Mouse (Mus musculus) lung, adult 10 weeks (tissue): ENCODE results near the gene Ifitm1. TPM values are rescaled to one million over a fixed set of nuclear protein-coding genes. Genes with fewer than 3 reads are reported as not detected.

Experiments
- polyA plus RNA-seq: library from polyadenylated mRNA; stranded (reverse); fragments of 350-450 nt; fragmentation: Illumina TruSeq; extraction: RNeasy Lipid Tissue Mini Kit (QIAGEN cat#74804); gene quantifications from one replicate; pipeline ENCODE4 v1.2.3, GENCODE M21; 2014; ENCODE audit warnings: low read depth, low replicate concordance; ENCODE audit not compliant: insufficient read depth

Ifitm1 gene
- 139 TPM for polyA plus RNA-seq

DNA sequence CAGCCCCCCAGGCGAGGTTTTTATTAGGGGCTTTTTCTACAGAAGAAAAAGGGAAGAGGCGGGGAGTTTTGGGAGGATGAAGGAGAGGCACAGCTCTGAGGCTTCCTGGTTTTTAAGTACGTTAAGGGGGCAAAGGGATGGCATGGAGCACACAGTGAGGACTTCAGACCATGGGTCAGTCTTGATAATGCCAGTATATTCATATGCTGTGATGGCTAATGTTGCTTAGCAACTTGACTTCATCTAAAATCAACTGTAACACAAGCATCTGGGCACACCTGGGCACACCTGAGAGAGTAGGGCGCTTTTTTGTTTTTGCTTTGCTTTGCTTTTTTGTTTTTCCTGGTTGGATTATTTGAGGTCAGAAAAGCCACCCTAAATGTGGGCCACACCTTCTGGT is at the start of gene Ifitm1:
Gene Ifitm1 (plus strand): TSS at position 301 of the 400 bp plus-strand sequence.

DNA sequence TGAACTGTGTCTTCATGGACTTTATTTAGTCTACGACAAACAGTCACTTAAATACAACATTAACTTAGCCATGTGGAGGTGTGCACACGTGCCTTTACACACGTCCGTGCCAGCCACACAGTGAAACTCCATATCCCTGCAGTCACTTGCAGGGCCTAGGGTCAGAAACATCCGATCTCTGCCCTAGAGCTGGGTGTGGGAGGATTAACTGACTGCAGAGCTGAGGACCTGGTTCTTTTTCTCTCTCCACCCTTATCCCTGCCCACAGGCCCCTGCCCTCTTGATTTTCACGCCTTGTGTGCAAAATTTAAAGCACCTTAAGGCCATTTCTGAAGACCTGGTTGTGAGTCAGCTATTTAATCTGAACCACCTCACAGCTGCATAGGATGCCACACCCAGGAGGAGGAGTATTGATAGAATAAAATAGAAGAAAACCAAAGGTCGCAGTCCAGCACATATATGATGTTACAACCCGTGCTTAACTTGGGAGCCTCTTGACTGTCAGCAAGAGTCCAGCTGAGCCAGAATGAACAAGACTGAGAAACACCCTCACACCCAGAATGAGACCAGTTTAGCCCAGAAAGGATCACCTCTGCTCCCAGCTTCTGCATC is 46.5 kb upstream of the Ifitm1 start, which contains the start of gene Nlrp6:
Gene Nlrp6 (plus strand): TSS at position 485 of the 612 bp plus-strand sequence.

DNA sequence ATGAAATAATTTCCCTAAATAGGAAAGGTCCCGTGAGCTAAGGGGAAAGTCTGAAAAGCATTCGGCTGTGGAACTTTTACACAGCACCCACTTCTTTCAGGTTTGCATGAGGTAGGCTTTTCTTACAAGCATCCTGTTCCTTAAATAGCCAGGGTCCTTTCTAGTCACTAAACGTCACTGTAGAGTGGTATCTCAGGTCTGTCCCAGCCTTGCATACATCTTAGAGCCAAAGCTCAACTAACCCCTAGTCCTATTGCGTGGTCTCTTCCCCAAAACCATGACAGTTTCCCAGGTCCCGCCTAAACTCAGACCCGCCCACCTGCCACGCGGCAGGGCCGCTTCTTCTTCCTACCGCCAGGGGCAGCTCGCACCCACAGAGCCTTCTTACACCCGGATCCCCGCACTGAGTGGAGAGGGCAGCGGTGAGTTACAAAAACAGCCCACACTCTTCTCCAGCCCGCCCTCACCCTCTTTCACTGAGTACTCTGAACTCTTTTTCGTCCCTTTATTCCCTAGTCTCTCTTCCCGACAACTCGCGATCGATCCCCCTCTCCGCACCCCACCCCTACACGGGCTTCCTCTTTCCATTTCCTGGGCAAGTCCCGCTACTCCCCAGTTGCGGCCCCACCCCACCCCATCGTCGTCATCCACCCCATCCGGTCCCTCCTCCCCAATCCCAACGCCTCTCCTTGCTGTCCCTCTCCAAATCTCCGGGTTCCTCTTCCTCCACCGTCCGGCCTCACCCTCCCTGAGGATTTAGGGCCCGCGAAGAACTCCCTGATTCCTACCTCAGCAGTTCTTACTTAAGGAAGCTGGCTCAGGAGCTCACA is 25.6 kb upstream of the Ifitm1 start, which contains the start of gene Pgghg:
Gene Pgghg (plus strand): TSS at position 170 of the 830 bp plus-strand sequence.

DNA sequence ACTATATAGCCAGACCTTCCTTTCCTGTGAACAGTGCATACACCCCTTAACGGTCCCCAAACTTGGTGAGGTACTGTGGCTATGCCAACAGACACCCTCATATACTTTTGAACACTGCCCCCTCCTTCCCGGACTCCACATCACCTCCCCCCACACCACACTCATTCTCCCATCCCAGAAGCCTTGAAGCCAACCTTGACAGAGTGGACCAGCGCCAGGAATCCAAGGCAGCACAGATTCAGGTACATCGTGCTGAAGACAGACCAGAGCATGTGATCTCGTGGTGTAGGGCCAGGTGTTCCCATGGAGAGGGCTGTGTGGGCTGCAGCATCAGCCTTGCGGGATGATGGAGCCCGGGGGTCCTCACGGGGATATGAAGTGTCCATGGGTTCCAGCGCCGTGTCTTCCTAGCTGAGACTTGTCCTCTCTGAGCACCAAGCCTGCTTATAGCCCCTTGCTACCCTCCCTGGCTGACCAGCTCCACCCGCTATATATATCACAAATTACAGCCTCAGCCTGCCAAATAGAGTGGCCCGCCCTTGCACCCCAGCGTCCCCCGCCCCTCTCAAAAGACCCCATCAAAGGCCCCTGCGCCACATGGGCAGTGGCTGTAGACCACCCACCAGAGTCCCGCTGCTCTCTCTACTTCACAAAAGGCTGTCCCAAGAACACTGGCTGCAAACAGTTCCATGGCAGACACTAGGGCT is 17.0 kb upstream of the Ifitm1 start, which contains the start of gene Ifitm5:
Gene Ifitm5 (minus strand): TSS at position 468 of the 707 bp plus-strand sequence.

DNA sequence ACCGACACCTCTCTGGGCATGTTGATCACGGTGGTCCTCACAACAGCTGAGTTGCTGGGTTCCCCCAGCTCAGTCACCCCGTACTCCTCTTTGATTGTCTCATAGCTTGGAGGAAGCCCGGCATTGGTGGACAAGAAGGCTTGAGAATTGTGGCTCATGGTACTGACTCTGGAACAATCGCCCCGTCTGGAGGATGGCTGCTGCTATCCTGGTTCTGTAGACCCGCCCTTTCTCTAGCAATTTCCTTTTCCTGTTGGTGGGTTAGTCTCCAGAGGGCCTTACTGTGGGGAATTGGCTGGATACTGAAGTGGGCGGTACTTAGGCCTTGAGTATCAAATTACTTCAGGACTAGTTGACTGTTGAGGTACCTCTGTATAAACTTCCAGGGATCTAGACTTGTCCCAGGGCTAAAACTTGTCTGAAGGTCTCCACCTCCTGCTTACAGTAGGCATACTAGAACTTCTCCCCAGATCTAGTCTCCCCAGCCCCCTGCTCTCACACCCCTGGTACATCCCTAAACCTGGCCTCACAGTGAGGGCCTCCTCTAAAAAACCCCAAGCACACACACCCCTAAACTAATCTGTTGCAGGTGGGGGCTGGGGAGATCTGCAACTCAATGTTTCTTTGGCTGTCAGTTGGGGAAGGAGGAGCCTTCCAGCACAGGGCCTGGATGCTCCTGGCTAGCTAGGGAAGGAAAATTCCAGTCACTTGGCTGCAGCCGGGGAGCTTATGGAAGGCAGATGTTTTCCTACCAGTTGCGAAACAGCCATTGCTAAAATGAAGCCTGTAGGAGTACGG is 11.1 kb upstream of the Ifitm1 start, which contains the start of the genes Gm45717 and Ifitm2:
Gene Gm45717 (minus strand): TSS at position 180 of the 798 bp plus-strand sequence.
Gene Ifitm2 (minus strand): TSS at position 230 of the 798 bp plus-strand sequence.

DNA sequence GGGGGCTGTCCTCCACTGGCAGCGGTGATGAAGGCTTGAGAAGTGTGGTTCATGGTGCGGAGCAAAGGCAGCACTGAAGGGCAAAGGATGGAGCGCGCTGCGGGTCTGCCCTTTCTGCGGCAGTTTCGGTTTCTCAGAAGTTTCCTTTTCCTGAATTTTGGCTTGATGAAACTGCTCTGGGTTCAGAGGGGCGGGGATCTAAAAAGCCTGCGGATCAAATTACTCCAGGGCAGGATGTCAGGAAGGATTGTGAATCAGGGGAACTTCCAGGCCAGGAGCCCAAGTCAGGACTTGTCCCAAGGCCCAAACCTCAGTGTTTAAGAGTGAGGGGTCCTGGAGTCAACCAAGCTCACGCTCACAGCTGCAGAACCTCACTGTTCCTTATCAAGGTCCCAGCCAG is 43.6 kb downstream of the Ifitm1 start, which contains the start of gene Ifitm3:
Gene Ifitm3 (minus strand): TSS at position 178 of the 400 bp plus-strand sequence.

DNA sequence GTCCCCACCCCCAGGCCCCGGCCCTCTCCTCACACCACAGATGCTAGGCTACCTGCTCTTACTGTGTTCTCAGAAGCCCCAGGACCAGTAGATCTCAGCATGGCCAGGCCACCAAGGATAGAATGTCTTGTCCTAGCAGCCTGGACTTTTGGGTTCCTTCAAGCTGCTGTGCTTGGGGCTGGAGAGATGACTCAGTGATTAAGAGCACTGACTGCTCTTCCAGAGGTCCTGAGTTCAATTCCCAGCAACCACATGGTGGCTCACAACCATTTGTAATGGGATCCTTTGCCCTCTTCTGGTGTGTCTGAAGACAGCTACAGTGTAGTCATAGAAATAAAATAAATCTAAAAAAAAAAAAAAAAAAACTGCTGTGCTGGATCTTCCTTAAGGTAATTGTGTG is 50.8 kb downstream of the Ifitm1 start, which contains the start of gene Ifitm6:
Gene Ifitm6 (minus strand): TSS at position 101 of the 400 bp plus-strand sequence.

Other genes with a start within 250 kb of the Ifitm1 start
- 65.6 TPM for gene Cyp2e1, start 203.5 kb upstream of the Ifitm1 start, polyA plus RNA-seq
- gene Syce1, start 179.4 kb upstream of the Ifitm1 start, polyA plus RNA-seq: not detected
- gene Zfp941, start 145.0 kb upstream of the Ifitm1 start, polyA plus RNA-seq: 0.07 TPM
- gene Urah, start 132.2 kb upstream of the Ifitm1 start, polyA plus RNA-seq: 18.9 TPM
- gene Scgb1c1, start 121.7 kb upstream of the Ifitm1 start, polyA plus RNA-seq: 83.0 TPM
- not detected for gene Odf3, start 119.4 kb upstream of the Ifitm1 start, polyA plus RNA-seq
- not detected for gene Gm45785, start 110.9 kb upstream of the Ifitm1 start, polyA plus RNA-seq
- 54.0 TPM for gene Ric8a, start 110.3 kb upstream of the Ifitm1 start, polyA plus RNA-seq
- 29.7 TPM for gene Bet1l, start 109.6 kb upstream of the Ifitm1 start, polyA plus RNA-seq
- 114 TPM for gene Psmd13, start 85.3 kb upstream of the Ifitm1 start, polyA plus RNA-seq
- gene Sirt3, start 84.9 kb upstream of the Ifitm1 start, polyA plus RNA-seq: 15.3 TPM
- 141 TPM for gene Cox8b, start 66.8 kb upstream of the Ifitm1 start, polyA plus RNA-seq
- not detected for gene Nlrp6, start 46.3 kb upstream of the Ifitm1 start, polyA plus RNA-seq
- gene Pgghg, start 25.8 kb upstream of the Ifitm1 start, polyA plus RNA-seq: 13.7 TPM
- 1.2 TPM for gene Ifitm5, start 16.9 kb upstream of the Ifitm1 start, polyA plus RNA-seq
- gene Gm45717, start 11.3 kb upstream of the Ifitm1 start, polyA plus RNA-seq: not detected
- gene Ifitm2, start 11.2 kb upstream of the Ifitm1 start, polyA plus RNA-seq: 663 TPM
- 811 TPM for gene Ifitm3, start 43.5 kb downstream of the Ifitm1 start, polyA plus RNA-seq
- 21.7 TPM for gene Ifitm6, start 50.7 kb downstream of the Ifitm1 start, polyA plus RNA-seq
- not detected for gene Gm17387, start 61.9 kb downstream of the Ifitm1 start, polyA plus RNA-seq
- gene B4galnt4, start 93.9 kb downstream of the Ifitm1 start, polyA plus RNA-seq: not detected
- gene Pkp3, start 111.0 kb downstream of the Ifitm1 start, polyA plus RNA-seq: 12.5 TPM
- 23.1 TPM for gene Sigirr, start 133.4 kb downstream of the Ifitm1 start, polyA plus RNA-seq
- 1.0 TPM for gene Ano9, start 150.6 kb downstream of the Ifitm1 start, polyA plus RNA-seq
- gene Ptdss2, start 155.2 kb downstream of the Ifitm1 start, polyA plus RNA-seq: 14.6 TPM
- gene Rnh1, start 205.6 kb downstream of the Ifitm1 start, polyA plus RNA-seq: 139 TPM
- 93.0 TPM for gene Hras, start 226.8 kb downstream of the Ifitm1 start, polyA plus RNA-seq
- 7.3 TPM for gene Lrrc56, start 226.9 kb downstream of the Ifitm1 start, polyA plus RNA-seq
- gene Lmntd2, start 246.9 kb downstream of the Ifitm1 start, polyA plus RNA-seq: 1.0 TPM
- gene Rassf7, start 248.6 kb downstream of the Ifitm1 start, polyA plus RNA-seq: 55.1 TPM